Mouse (Mus musculus) testis, adult 2 months (tissue): ENCODE results near the gene Hist1h2bj.

Source experiments
- CTCF ChIP-seq: fragments of 200-500 bp; IDR thresholded peaks from 2 replicates; pipeline ENCODE4 v1.5.1; 2012; ENCODE audit warnings: low read depth, mild to moderate bottlenecking, inconsistent platforms, low read length, moderate library complexity; ENCODE audit not compliant: control insufficient read depth, insufficient read depth, insufficient replicate concordance
- POLR2A ChIP-seq: fragments of 200-500 bp; IDR thresholded peaks from 2 replicates; pipeline ENCODE4 v1.6.1; 2012; ENCODE audit warnings: low read depth, mild to moderate bottlenecking, inconsistent platforms, low read length, moderate library complexity; ENCODE audit not compliant: control insufficient read depth

- no peak for TF ChIP-seq POLR2A
- no peak for TF ChIP-seq CTCF
Observed at GRCm38 (mm10) chr13:22001346-22001745, 41.7 kb upstream of the Hist1h2bj start.
